Mouse (Mus musculus) 3134 (cell line): ENCODE results near the gene Tcf7.
"Not testable (repeated sequence)": the region's sequence is repeated elsewhere in the genome, so short reads cannot be mapped to it uniquely, and the experiment has no call there.

Experiments used
- DNase-seq: peaks from one replicate; pipeline ENCODE4 v3.0.0-alpha.2; 2011; ENCODE audit warnings: low spot score; ENCODE audit not compliant: insufficient read length; ENCODE audit errors: extremely low read depth

Tcf7 gene

DNA sequence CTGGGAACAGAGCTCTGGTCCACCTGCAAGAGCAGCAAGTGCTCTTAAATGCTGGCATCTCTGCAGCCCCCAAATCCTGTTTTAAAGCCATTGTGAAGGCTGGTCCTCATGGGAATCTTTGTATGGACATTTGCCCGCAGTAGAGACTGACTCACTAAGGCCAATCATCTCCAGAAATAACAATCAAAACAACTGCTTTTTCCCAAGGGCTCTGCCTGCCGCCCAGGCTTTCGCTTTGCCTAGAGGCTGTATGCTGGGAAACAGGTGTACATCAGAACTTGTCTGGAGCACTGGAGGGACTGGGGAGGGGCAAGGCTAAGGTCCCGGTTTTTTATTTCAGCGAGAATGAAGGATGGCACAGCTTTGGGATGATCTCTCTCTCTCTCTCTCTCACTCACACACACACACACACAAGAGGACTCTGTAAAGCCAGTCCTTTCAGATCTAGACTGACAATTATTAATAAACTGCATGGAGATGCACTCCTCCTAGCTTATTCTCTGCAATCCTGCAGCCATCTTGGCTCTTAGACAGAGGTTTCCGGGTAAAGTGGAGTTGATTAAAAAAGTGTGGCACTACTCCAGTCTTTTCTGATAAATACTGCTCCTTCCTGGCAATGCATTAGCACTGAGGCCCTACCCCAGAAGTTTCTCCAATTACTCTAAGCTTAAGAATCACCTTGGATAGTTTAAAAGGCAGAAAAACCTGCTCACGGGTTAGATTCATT, 53.9 kb downstream of the Tcf7 start:
- no peak for DNase-seq

DNA sequence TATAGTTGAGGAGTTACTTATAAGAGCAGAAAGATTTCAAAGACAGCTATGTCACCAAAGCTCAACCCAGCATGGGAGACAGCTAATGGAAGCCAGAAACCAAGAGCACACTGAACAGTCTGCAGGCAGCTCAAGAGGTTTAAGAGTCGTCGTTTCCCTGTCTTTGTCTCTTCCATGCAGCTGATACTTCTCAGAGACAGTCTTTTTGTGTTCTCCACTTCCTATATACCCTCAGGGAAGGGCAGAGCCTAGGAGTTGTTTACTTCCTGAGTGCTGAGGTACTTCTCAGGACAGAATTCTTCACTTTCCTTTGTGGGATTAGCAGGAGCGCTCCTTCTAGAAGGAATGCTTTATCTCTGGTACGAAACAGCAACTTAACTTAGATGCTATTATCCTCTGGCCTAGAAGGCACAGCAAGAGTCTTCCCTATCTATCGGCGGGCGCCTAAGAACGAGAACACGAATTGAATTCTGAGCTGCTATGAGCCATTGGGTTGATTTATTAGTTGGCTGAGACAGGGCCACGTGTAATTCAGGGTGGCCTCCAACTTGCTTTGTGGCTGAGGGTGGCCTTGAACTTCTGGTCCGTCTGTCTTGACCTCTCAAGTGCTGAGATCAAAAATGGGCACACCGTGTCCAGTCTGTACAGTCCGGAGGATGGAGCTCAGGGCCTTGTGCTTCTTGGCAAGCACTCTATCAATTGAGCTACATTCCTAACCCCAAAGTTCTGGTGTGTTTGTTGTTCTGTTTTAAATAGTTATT, 55.2 kb downstream of the Tcf7 start:
- DNase-seq = no peak

DNA sequence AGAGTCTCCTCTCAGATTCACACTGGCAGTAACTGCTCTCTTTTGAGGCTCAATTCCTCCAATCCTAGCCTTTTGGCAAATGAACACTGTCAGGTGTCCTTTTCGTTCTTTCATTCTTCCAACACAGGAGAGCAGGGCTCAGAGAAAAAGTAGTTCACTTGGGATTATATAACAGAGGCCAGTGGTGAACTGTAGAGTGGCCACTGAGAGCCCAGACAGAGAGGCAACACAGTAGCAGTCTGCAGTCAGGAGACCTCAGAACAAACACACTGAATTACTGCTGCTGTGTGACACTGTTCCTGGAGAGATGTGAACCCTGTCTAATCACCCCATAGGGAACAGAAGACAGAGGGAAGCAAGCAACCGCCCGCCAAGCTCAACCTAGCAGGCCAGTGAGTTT, 55.8 kb downstream of the Tcf7 start:
- DNase-seq = no peak

GRCm38 (mm10) chr11:52225986-52226599, 56.7 kb downstream of the Tcf7 start:
- DNase-seq = no peak

DNA sequence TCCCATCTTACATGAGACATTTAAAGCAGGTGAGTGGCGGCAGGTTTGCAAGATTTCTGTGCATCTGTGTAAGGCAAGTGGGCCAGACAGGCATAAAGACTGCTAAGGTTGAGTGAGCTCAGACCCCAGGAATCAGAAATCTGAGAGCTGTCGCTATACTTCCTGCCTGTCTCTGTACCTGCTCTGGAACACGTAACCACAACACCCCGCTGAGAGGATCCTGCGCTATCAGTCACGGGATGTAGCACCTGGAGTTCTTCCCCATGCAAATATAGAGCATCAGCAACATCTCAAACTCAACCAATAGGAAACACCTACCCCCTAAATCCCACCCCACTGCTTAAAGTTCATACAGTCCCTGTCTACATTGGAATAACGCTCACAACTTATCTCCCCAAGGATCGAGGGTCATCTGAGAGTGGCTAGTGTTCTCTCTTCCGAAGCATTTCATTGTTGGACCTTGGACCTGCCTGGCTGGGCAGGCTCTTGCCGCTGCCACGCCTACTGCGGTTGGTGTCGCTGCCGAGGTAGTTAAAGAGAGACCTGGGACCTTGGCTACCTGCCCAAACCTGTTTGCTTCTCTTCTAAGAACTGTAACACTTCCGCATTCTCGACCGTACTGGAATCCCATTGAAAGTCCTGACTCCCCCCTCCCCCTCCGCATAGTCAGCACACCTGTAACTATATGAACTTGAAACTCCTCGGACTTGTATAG, 58.7 kb downstream of the Tcf7 start:
- no peak for DNase-seq

- DNase-seq = peak; percentile 34
Measured at GRCm38 (mm10) chr11:52222891-52223290, 59.9 kb downstream of the Tcf7 start.

DNA sequence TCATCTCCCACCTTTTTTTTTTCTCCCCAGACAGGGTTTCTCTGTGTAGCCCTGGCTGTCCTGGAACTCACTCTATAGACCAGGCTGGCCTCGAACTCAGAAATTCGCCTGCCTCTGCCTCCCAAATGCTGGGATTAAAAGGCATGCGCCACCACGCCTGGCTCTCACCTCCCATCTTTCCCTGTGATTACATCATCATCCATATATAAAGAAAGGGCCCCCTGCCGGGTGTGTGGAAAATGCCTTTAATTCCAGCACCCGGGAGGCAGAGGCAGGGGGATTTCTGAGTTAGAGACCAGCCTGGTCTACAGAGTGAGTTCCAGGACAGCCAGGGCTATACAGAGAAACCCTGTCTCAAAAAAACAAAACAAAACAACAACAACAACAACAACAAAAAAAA, 60.9 kb downstream of the Tcf7 start:
- not testable (repeated sequence) for DNase-seq

DNA sequence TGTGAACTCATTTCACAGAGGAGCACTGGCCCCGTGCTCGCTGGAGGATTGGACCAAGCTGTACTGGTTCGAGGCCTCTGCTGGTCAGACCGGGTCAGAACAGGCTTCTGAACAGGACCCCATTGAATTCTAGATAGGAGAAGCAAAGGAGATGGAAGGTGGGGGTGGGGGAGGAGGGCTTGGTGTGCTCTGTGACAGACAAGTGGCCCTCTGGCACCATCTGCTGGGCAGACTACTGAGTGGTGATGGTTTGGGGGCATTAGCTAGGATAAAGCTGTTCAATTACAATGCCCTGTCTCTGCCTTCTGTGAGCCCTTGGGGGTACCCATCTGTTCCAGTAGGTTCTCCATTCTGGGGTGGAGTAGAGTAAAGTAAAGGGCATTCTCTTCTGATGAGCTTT, 62.5 kb downstream of the Tcf7 start:
- DNase-seq = no peak

DNA sequence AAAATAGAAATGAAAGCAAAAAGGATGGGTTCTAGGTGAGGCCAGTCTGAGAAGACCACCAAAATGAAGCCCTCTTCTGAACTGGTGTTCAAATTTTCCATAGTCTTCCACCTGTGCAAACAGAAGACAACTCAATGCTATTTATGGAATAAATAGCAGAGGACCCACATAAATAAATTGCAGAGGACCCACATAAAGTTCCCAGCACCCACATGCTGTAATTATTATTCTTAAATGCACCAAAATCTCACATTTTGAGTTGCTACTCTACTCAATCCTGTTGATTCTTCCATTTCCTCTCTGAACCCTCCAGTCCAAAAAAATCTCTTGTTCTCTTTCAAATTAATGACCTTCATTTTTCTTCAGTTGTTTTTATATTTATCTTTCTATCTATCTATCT, 68.9 kb downstream of the Tcf7 start, which contains the start of gene Olfr1371:
Gene Olfr1371, minus strand, starts transcription at position 101 of the 400 bp plus-strand sequence.
- no peak for DNase-seq
